Mouse (Mus musculus): ENCODE measurements around the gene Mllt1. TPM values are rescaled to one million over a fixed set of nuclear protein-coding genes. Genes with fewer than 3 reads are reported as not detected.
"Not testable (repeated sequence)": the region's sequence is repeated elsewhere in the genome, so short reads cannot be mapped to it uniquely, and the experiment has no call there.

The Mllt1 gene
- polyA plus RNA-seq, 1 experiment from 2014 or later = 21.3 TPM

GRCm38 (mm10) chr17:56929101-56929500 lies 6.1 kb downstream of the Mllt1 start:
- Histone ChIP-seq H3K36me3 (ENCODE audit: control insufficient read depth, insufficient read depth, low read length) (peaks cover 12% of the 10 kb centered on the region; the same call in 1 of the 2 replicates), H3K4me3 (ENCODE audit: low read depth, low read length) (no peak overlapping the region), H3K4me2 (no peak overlapping the region), H3K9ac (ENCODE audit: low read depth, low read length) (no peak overlapping the region), H3K27me3 (replicated peaks; ENCODE audit: control insufficient read depth, insufficient read depth, low read length) (no peaks in the 10 kb centered on the region), H3K27ac (ENCODE audit: low read depth, low read length) (no peak overlapping the region), H3K9me3 (ENCODE audit: control insufficient read depth, low read length) (no peaks in the 10 kb centered on the region), H3K4me1 (replicated peaks; ENCODE audit: control insufficient read depth, insufficient read depth, low read length) (peaks cover 28% of the 10 kb centered on the region)
- DNase-seq (ENCODE audit: low spot score) (no peak), ATAC-seq (replicated peaks; ENCODE audit: low FRiP score) (0 out of 2 replicates have a peak, but pooled peaks have one; percentile 16)

- Histone ChIP-seq H3K4me1 (replicated peaks; ENCODE audit: control insufficient read depth, insufficient read depth, low read length) (peaks cover 16% of the 10 kb centered on the region), H3K36me3 (ENCODE audit: control insufficient read depth, insufficient read depth, low read length) (peaks cover 20% of the 10 kb centered on the region), H3K9ac (ENCODE audit: low read depth, low read length) (no peak overlapping the region), H3K4me2 (no peak overlapping the region), H3K27ac (ENCODE audit: low read depth, low read length) (no peak overlapping the region), H3K27me3 (replicated peaks; ENCODE audit: control insufficient read depth, insufficient read depth, low read length) (no peaks in the 10 kb centered on the region), H3K4me3 (ENCODE audit: low read depth, low read length) (no peak overlapping the region), H3K9me3 (ENCODE audit: control insufficient read depth, low read length) (no peaks in the 10 kb centered on the region)
- no peak for ATAC-seq (replicated peaks; ENCODE audit: low FRiP score)
- DNase-seq (ENCODE audit: low spot score) = no peak
- WGBS = 86% methylated on average over 2 of the region's 2 CpGs
Measured at GRCm38 (mm10) chr17:56925998-56926397, 9.2 kb downstream of the Mllt1 start.

GRCm38 (mm10) chr17:56919725-56920124 lies 15.5 kb downstream of the Mllt1 start:
- Histone ChIP-seq H3K4me3 (ENCODE audit: low read depth, low read length) (no peak overlapping the region), H3K9me3 (ENCODE audit: control insufficient read depth, low read length) (no peaks in the 10 kb centered on the region), H3K9ac (ENCODE audit: low read depth, low read length) (no peak overlapping the region), H3K4me2 (no peak overlapping the region), H3K36me3 (ENCODE audit: control insufficient read depth, insufficient read depth, low read length) (peaks cover 40% of the 10 kb centered on the region), H3K27ac (ENCODE audit: low read depth, low read length) (no peak overlapping the region), H3K4me1 (replicated peaks; ENCODE audit: control insufficient read depth, insufficient read depth, low read length) (no peaks in the 10 kb centered on the region), H3K27me3 (replicated peaks; ENCODE audit: control insufficient read depth, insufficient read depth, low read length) (no peaks in the 10 kb centered on the region)
- WGBS = 92% methylated on average over 3 of the region's 3 CpGs
- DNase-seq (ENCODE audit: low spot score) (no peak), ATAC-seq (replicated peaks; ENCODE audit: low FRiP score) (no peak)

- Histone ChIP-seq H3K4me2 (no peak overlapping the region), H3K27me3 (replicated peaks; ENCODE audit: control insufficient read depth, insufficient read depth, low read length) (no peaks in the 10 kb centered on the region), H3K4me1 (replicated peaks; ENCODE audit: control insufficient read depth, insufficient read depth, low read length) (peaks cover 2% of the 10 kb centered on the region; the same call in 1 of the 2 replicates), H3K9me3 (ENCODE audit: control insufficient read depth, low read length) (no peaks in the 10 kb centered on the region), H3K9ac (ENCODE audit: low read depth, low read length) (no peak overlapping the region), H3K36me3 (ENCODE audit: control insufficient read depth, insufficient read depth, low read length) (peaks cover 33% of the 10 kb centered on the region), H3K27ac (ENCODE audit: low read depth, low read length) (no peak overlapping the region), H3K4me3 (ENCODE audit: low read depth, low read length) (no peak overlapping the region)
- DNase-seq (ENCODE audit: low spot score) = no peak
- ATAC-seq (replicated peaks; ENCODE audit: low FRiP score) = no peak
- WGBS = 100% methylated on average over 2 of the region's 2 CpGs
Measured at GRCm38 (mm10) chr17:56917166-56917565, 18.0 kb downstream of the Mllt1 start.

GRCm38 (mm10) chr17:56913444-56913843 lies 21.8 kb downstream of the Mllt1 start:
- DNase-seq (ENCODE audit: low spot score) = no peak
- H3K4me3 ChIP-seq (ENCODE audit: low read depth, low read length) = no peak overlapping the region
- H3K9me3 ChIP-seq (ENCODE audit: control insufficient read depth, low read length) = no peaks in the 10 kb centered on the region
- ATAC-seq (replicated peaks; ENCODE audit: low FRiP score) = no peak
- H3K4me2 ChIP-seq = no peak overlapping the region
- no peak overlapping the region for H3K27ac ChIP-seq (ENCODE audit: low read depth, low read length)
- peaks cover 2% of the 10 kb centered on the region; the same call in 1 of the 2 replicates for H3K4me1 ChIP-seq (replicated peaks; ENCODE audit: control insufficient read depth, insufficient read depth, low read length)
- H3K9ac ChIP-seq (ENCODE audit: low read depth, low read length) = no peak overlapping the region
- H3K27me3 ChIP-seq (replicated peaks; ENCODE audit: control insufficient read depth, insufficient read depth, low read length) = no peaks in the 10 kb centered on the region
- H3K36me3 ChIP-seq (ENCODE audit: control insufficient read depth, insufficient read depth, low read length) = peaks cover 21% of the 10 kb centered on the region

- WGBS = 68% methylated on average over 3 of the region's 3 CpGs
- H3K9ac ChIP-seq (ENCODE audit: low read depth, low read length) = no peak overlapping the region
- DNase-seq (ENCODE audit: low spot score) = no peak
- no peak overlapping the region for H3K4me2 ChIP-seq
- ATAC-seq (replicated peaks; ENCODE audit: low FRiP score) = no peak
- H3K9me3 ChIP-seq (ENCODE audit: control insufficient read depth, low read length) = no peaks in the 10 kb centered on the region
- H3K36me3 ChIP-seq (ENCODE audit: control insufficient read depth, insufficient read depth, low read length) = peaks cover 21% of the 10 kb centered on the region
- H3K27ac ChIP-seq (ENCODE audit: low read depth, low read length) = no peak overlapping the region
- no peak overlapping the region for H3K4me3 ChIP-seq (ENCODE audit: low read depth, low read length)
- H3K27me3 ChIP-seq (replicated peaks; ENCODE audit: control insufficient read depth, insufficient read depth, low read length) = no peaks in the 10 kb centered on the region
- H3K4me1 ChIP-seq (replicated peaks; ENCODE audit: control insufficient read depth, insufficient read depth, low read length) = peaks cover 2% of the 10 kb centered on the region; the same call in 1 of the 2 replicates
Measured at GRCm38 (mm10) chr17:56913023-56913422, 22.2 kb downstream of the Mllt1 start.

GRCm38 (mm10) chr17:56909764-56910163 lies 25.5 kb downstream of the Mllt1 start:
- not testable (repeated sequence) for H3K4me1 ChIP-seq (replicated peaks; ENCODE audit: control insufficient read depth, insufficient read depth, low read length); H3K27ac ChIP-seq (ENCODE audit: low read depth, low read length); ATAC-seq (replicated peaks; ENCODE audit: low FRiP score); DNase-seq (ENCODE audit: low spot score); H3K4me3 ChIP-seq (ENCODE audit: low read depth, low read length); H3K4me2 ChIP-seq; H3K9ac ChIP-seq (ENCODE audit: low read depth, low read length); H3K27me3 ChIP-seq (replicated peaks; ENCODE audit: control insufficient read depth, insufficient read depth, low read length); H3K9me3 ChIP-seq (ENCODE audit: control insufficient read depth, low read length)
- H3K36me3 ChIP-seq (ENCODE audit: control insufficient read depth, insufficient read depth, low read length) = peaks cover 17% of the 10 kb centered on the region
- WGBS = 84% methylated on average over 2 of the region's 2 CpGs

GRCm38 (mm10) chr17:56907887-56908286 lies 27.3 kb downstream of the Mllt1 start:
- Histone ChIP-seq H3K4me2 (no peak overlapping the region), H3K27me3 (replicated peaks; ENCODE audit: control insufficient read depth, insufficient read depth, low read length) (no peaks in the 10 kb centered on the region), H3K27ac (ENCODE audit: low read depth, low read length) (no peak overlapping the region), H3K9me3 (ENCODE audit: control insufficient read depth, low read length) (no peaks in the 10 kb centered on the region), H3K36me3 (ENCODE audit: control insufficient read depth, insufficient read depth, low read length) (peaks cover 22% of the 10 kb centered on the region), H3K4me3 (ENCODE audit: low read depth, low read length) (no peak overlapping the region), H3K9ac (ENCODE audit: low read depth, low read length) (no peak overlapping the region), H3K4me1 (replicated peaks; ENCODE audit: control insufficient read depth, insufficient read depth, low read length) (peaks cover 3% of the 10 kb centered on the region; the same call in 1 of the 2 replicates)
- WGBS = 63% methylated on average over 9 of the region's 9 CpGs
- ATAC-seq (replicated peaks; ENCODE audit: low FRiP score) = no peak
- DNase-seq (ENCODE audit: low spot score) = no peak

- Histone ChIP-seq H3K4me2 (no peak overlapping the region), H3K9ac (ENCODE audit: low read depth, low read length) (no peak overlapping the region), H3K4me3 (ENCODE audit: low read depth, low read length) (no peak overlapping the region), H3K36me3 (ENCODE audit: control insufficient read depth, insufficient read depth, low read length) (peaks cover 22% of the 10 kb centered on the region), H3K9me3 (ENCODE audit: control insufficient read depth, low read length) (no peaks in the 10 kb centered on the region), H3K4me1 (replicated peaks; ENCODE audit: control insufficient read depth, insufficient read depth, low read length) (peaks cover 3% of the 10 kb centered on the region; the same call in 1 of the 2 replicates), H3K27me3 (replicated peaks; ENCODE audit: control insufficient read depth, insufficient read depth, low read length) (no peaks in the 10 kb centered on the region), H3K27ac (ENCODE audit: low read depth, low read length) (no peak overlapping the region)
- ATAC-seq (replicated peaks; ENCODE audit: low FRiP score) (no peak), DNase-seq (ENCODE audit: low spot score) (no peak)
- WGBS = 87% methylated on average over 5 of the region's 5 CpGs
Measured at GRCm38 (mm10) chr17:56907096-56907495, 28.1 kb downstream of the Mllt1 start.
